Mouse (Mus musculus) ZHBTc4 (cell line): ENCODE measurements around the gene Unc80.

Experiments used
- DNase-seq: peaks from one replicate; pipeline ENCODE4 v3.0.0-alpha.2; 2011; ENCODE audit warnings: low read depth, low spot score

Gene Unc80

GRCm38 (mm10) chr1:66704523-66704922 is 236.4 kb downstream of the Unc80 start:
- no peak for DNase-seq

- no peak for DNase-seq
Measured at GRCm38 (mm10) chr1:66712859-66713258, 244.7 kb downstream of the Unc80 start.

DNA sequence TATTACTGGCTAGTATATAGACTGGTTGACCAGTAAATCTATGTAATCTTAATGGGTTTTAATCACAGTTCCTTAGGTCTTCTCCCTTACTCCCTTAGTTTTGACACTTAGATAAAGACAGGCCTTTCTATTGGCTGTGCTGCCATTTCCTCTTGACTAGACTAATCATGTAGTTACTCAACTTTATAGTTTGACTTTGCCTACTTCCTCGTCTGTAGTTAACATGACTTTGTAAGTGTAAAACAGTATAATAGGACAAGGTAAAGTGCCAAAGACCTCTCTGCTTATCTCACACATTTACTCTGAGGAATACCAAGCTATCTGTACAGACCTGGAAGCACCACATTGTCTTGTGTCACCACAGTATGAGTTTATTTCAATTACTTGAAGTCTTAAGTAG is 262.4 kb downstream of the Unc80 start:
- DNase-seq, result no peak
